In the genomic region with DNA sequence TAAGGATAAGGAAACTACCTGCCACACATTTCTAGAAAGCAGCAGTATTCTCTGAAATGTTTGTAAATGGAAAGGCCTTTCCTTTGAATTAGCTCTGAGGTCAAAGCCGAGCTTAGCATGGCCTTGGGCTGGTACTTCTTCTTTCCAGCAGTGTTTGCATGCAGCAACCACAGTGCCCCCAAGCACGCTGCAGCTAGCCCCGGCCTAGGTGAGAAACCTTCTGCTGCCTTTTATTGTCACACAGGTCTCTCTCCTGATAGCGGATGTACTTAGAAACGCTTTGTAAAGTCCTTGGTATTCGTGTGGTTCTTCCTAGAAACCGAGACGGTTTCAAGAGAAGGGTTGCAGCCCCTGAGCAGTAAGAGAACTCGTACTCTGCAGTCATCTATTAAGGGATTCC, we compare ENCODE assay signal across 13 mouse cellular contexts.
DNase-seq lines count a peak whose midpoint lies in the region; ATAC-seq and TF ChIP-seq lines count a peak whose summit lies in the region.
"Had no signal": no experiment of that assay in that cellular context is flagged by ENCODE, and none has a peak within 500 bp of the region (broad histone marks: within the 10 kb centered on the region; RNA-seq: fewer than 3 reads in every experiment).

No protein-coding gene starts in this region.

- no peak overlapping the region for H3K9ac ChIP-seq in liver, postnatal 0 days (replicated peaks)
- H3K9ac ChIP-seq: hindbrain, embryonic 12.5 days; lung, embryonic 14.5 days had no signal

- peaks cover 10% of the 10 kb centered on the region for H3K4me1 ChIP-seq in bone marrow, adult 2 months (ENCODE audit: control insufficient read depth, insufficient read depth, low read length)
- peaks cover 39% of the 10 kb centered on the region for H3K4me1 ChIP-seq in liver, postnatal 0 days (ENCODE audit: insufficient read depth)
- H3K4me1 ChIP-seq: hindbrain, embryonic 12.5 days had no signal

- TF ChIP-seq CTCF in bone marrow, adult 2 months (IDR thresholded peaks at IDR 0.05; ENCODE audit: control insufficient read depth, insufficient read depth, low read length), result no peak
- no peak for TF ChIP-seq CTCF in liver, postnatal 0 days (IDR thresholded peaks at IDR 0.05; ENCODE audit: low read depth)

- H3K4me3 ChIP-seq in bone marrow, adult 2 months (replicated peaks; ENCODE audit: control insufficient read depth, low read depth, low read length), result peak overlapping the region; percentile 30
- no peak overlapping the region for H3K4me3 ChIP-seq in liver, postnatal 0 days (ENCODE audit: low read depth, low read length)
- H3K4me3 ChIP-seq: heart, embryonic 10.5 days; hindbrain, embryonic 12.5 days had no signal

- H3K36me3 ChIP-seq in liver, postnatal 0 days (replicated peaks; ENCODE audit: insufficient read depth, low read length), result no peaks in the 10 kb centered on the region; the same call in 1 of the 2 replicates
- H3K36me3 ChIP-seq: heart, embryonic 10.5 days; hindbrain, embryonic 12.5 days had no signal

- 14% methylated on average over 9 of the region's 9 CpGs for WGBS in bone marrow, adult 2 months
- WGBS in liver, postnatal 0 days (ENCODE audit: insufficient replicate concordance), result 35% methylated on average over 9 of the region's 9 CpGs

- DNase-seq in thymus, postnatal 0 days (ENCODE audit: low spot score), result peak; percentile 36
- no peak for DNase-seq in thymus, postnatal 10 days (ENCODE audit: low spot score in 2 of 2)
- no peak for DNase-seq in liver, postnatal 0 days
- no peak for DNase-seq in right cerebral cortex, postnatal 36 days (ENCODE audit: low spot score in 2 of 2)
- DNase-seq in kidney, adult 11 months, result no peak
- DNase-seq: cerebellum, adult 11 months; kidney, adult 9 months; left cerebral cortex, postnatal 4 days; lung, embryonic 14.5 days had no signal

- no peak for TF ChIP-seq POLR2A in bone marrow, adult 2 months (IDR thresholded peaks at IDR 0.05; ENCODE audit: borderline replicate concordance, control insufficient read depth, low read depth, low read length)

- H3K4me2 ChIP-seq in liver, postnatal 0 days (ENCODE audit: low read depth, low read length), result no peak overlapping the region
- H3K4me2 ChIP-seq: hindbrain, embryonic 12.5 days; lung, embryonic 14.5 days had no signal

- ATAC-seq in liver, postnatal 0 days, result no peak
- no peak for ATAC-seq in cerebellum, adult (ENCODE audit: insufficient number of reproducible peaks, low FRiP score, low TSS enrichment)

- H3K27ac ChIP-seq in bone marrow, adult 2 months (ENCODE audit: control insufficient read depth, insufficient read depth, low read depth, low read length, poor library complexity), result peak overlapping the region; percentile 54
- H3K27ac ChIP-seq in liver, postnatal 0 days (ENCODE audit: low read depth), result peak overlapping the region; percentile 48; the same call in 1 of the 2 replicates
- H3K27ac ChIP-seq: heart, embryonic 10.5 days; hindbrain, embryonic 12.5 days had no signal

- no peaks in the 10 kb centered on the region for H3K9me3 ChIP-seq in liver, postnatal 0 days (ENCODE audit: low read length)
- H3K9me3 ChIP-seq: heart, embryonic 10.5 days; hindbrain, embryonic 12.5 days had no signal

- TF ChIP-seq EP300 in liver, postnatal 0 days (IDR thresholded peaks at IDR 0.05; ENCODE audit: low read depth), result no peak

- no peaks in the 10 kb centered on the region for H3K27me3 ChIP-seq in liver, postnatal 0 days (ENCODE audit: insufficient read depth, low read length)
- H3K27me3 ChIP-seq: hindbrain, embryonic 12.5 days had no signal
